Mouse (Mus musculus): ENCODE results near the gene Sesn3. TPM values are rescaled to one million over a fixed set of nuclear protein-coding genes. Genes with fewer than 3 reads are reported as not detected.

The Sesn3 gene
- polyA plus RNA-seq, 1 experiment from 2014 or later = 12.9 TPM

GRCm38 (mm10) chr9:14276481-14277287 is 1.8 kb downstream of the Sesn3 start:
- TF ChIP-seq CTCF (IDR thresholded peaks at IDR 0.05; ENCODE audit: low read depth) = no peak
- H3K9me3 ChIP-seq (replicated peaks; ENCODE audit: low read length) = no peaks in the 10 kb centered on the region
- peak overlapping the region; percentile 70 for H3K4me2 ChIP-seq (ENCODE audit: low read length)
- H3K27ac ChIP-seq = peak overlapping the region; percentile 98
- H3K9ac ChIP-seq (ENCODE audit: low read depth, low read length) = peak overlapping the region; percentile 87
- under 1% methylated on average over 43 of the region's 61 CpGs for WGBS
- H3K4me3 ChIP-seq (replicated peaks; ENCODE audit: low read depth, low read length) = peak overlapping the region; percentile 95
- no peaks in the 10 kb centered on the region for H3K27me3 ChIP-seq (ENCODE audit: insufficient read depth, low read length)
- DNase-seq (ENCODE audit: low spot score) (peak; percentile 56), ATAC-seq (replicated peaks; ENCODE audit: low FRiP score, low read depth) (peak; percentile 72)
- H3K4me1 ChIP-seq (replicated peaks; ENCODE audit: insufficient read depth, low read length) = no peaks in the 10 kb centered on the region
- H3K36me3 ChIP-seq (ENCODE audit: insufficient read depth, low read length) = no peaks in the 10 kb centered on the region

DNA sequence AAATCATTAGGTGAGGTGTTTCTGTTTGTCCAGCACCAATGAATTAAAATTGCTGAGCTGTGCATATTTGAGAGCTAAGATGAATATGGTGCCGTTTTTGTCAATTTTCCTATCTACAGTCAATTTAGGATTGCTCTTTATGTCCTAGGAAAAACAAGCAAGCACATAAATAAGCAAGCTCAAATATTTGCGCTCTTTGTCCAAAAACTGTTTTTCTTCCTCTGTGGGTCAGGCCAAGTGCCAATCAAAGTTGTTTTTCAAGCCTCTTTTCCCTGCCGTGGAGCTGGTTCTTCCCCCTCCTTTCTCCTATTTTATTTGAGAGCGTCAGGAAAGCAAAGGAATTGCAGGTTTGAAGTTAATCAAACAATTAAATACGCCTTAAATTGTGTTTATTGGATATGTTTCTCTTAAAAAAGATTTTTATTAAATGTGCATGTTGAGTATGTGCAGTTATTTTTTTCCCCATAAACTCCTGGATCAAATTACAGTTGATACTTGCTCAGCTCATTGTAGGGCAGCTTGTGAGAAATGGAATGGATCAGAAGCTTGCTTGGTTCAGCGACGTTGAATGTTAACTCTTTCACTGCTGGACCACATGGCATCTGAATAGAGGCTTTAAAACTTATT is 2.6 kb downstream of the Sesn3 start:
- Histone ChIP-seq H3K36me3 (ENCODE audit: insufficient read depth, low read length) (no peaks in the 10 kb centered on the region), H3K9ac (ENCODE audit: low read depth, low read length) (0 out of 2 replicates have a peak overlapping the region, but pooled peaks have one; percentile 87), H3K4me1 (replicated peaks; ENCODE audit: insufficient read depth, low read length) (no peaks in the 10 kb centered on the region), H3K4me2 (ENCODE audit: low read length) (peak overlapping the region; percentile 70), H3K4me3 (replicated peaks; ENCODE audit: low read depth, low read length) (peak overlapping the region; percentile 95), H3K9me3 (replicated peaks; ENCODE audit: low read length) (no peaks in the 10 kb centered on the region), H3K27ac (peak overlapping the region; percentile 98; the same call in 1 of the 2 replicates), H3K27me3 (ENCODE audit: insufficient read depth, low read length) (no peaks in the 10 kb centered on the region)
- DNase-seq (ENCODE audit: low spot score) (peak; percentile 81), ATAC-seq (replicated peaks; ENCODE audit: low FRiP score, low read depth) (no peak)
- under 1% methylated on average over 7 of the region's 7 CpGs for WGBS
- no peak for TF ChIP-seq CTCF (IDR thresholded peaks at IDR 0.05; ENCODE audit: low read depth)

GRCm38 (mm10) chr9:14280696-14281095 is 5.8 kb downstream of the Sesn3 start:
- no peak overlapping the region for H3K9ac ChIP-seq (ENCODE audit: low read depth, low read length)
- no peak for DNase-seq (ENCODE audit: low spot score)
- H3K4me1 ChIP-seq (replicated peaks; ENCODE audit: insufficient read depth, low read length) = 0 out of 2 replicates have a peak, but pooled peaks cover 3% of the 10 kb centered on the region
- H3K4me2 ChIP-seq (ENCODE audit: low read length) = no peak overlapping the region
- H3K27ac ChIP-seq = no peak overlapping the region
- no peak for TF ChIP-seq CTCF (IDR thresholded peaks at IDR 0.05; ENCODE audit: low read depth)
- no peaks in the 10 kb centered on the region for H3K36me3 ChIP-seq (ENCODE audit: insufficient read depth, low read length)
- no peak overlapping the region for H3K4me3 ChIP-seq (replicated peaks; ENCODE audit: low read depth, low read length)
- H3K9me3 ChIP-seq (replicated peaks; ENCODE audit: low read length) = no peaks in the 10 kb centered on the region
- WGBS = 42% methylated on average over 1 of the region's 1 CpGs
- H3K27me3 ChIP-seq (ENCODE audit: insufficient read depth, low read length) = no peaks in the 10 kb centered on the region
- ATAC-seq (replicated peaks; ENCODE audit: low FRiP score, low read depth) = no peak

GRCm38 (mm10) chr9:14285036-14285435 is 10.2 kb downstream of the Sesn3 start:
- ATAC-seq (replicated peaks; ENCODE audit: low FRiP score, low read depth) (no peak), DNase-seq (ENCODE audit: low spot score) (no peak)
- Histone ChIP-seq H3K27me3 (ENCODE audit: insufficient read depth, low read length) (no peaks in the 10 kb centered on the region), H3K9ac (ENCODE audit: low read depth, low read length) (no peak overlapping the region), H3K4me1 (replicated peaks; ENCODE audit: insufficient read depth, low read length) (0 out of 2 replicates have a peak, but pooled peaks cover 3% of the 10 kb centered on the region), H3K9me3 (replicated peaks; ENCODE audit: low read length) (no peaks in the 10 kb centered on the region), H3K4me2 (ENCODE audit: low read length) (no peak overlapping the region), H3K36me3 (ENCODE audit: insufficient read depth, low read length) (no peaks in the 10 kb centered on the region), H3K27ac (no peak overlapping the region), H3K4me3 (replicated peaks; ENCODE audit: low read depth, low read length) (no peak overlapping the region)
- TF ChIP-seq CTCF (IDR thresholded peaks at IDR 0.05; ENCODE audit: low read depth) = no peak
- 40% methylated on average over 3 of the region's 3 CpGs for WGBS

- DNase-seq (ENCODE audit: low spot score) (no peak), ATAC-seq (replicated peaks; ENCODE audit: low FRiP score, low read depth) (no peak)
- WGBS = 74% methylated on average over 1 of the region's 1 CpGs
- Histone ChIP-seq H3K9ac (ENCODE audit: low read depth, low read length) (no peak overlapping the region), H3K36me3 (ENCODE audit: insufficient read depth, low read length) (no peaks in the 10 kb centered on the region), H3K27me3 (ENCODE audit: insufficient read depth, low read length) (no peaks in the 10 kb centered on the region), H3K9me3 (replicated peaks; ENCODE audit: low read length) (no peaks in the 10 kb centered on the region), H3K4me1 (replicated peaks; ENCODE audit: insufficient read depth, low read length) (0 out of 2 replicates have a peak, but pooled peaks cover 3% of the 10 kb centered on the region), H3K27ac (no peak overlapping the region), H3K4me3 (replicated peaks; ENCODE audit: low read depth, low read length) (no peak overlapping the region), H3K4me2 (ENCODE audit: low read length) (no peak overlapping the region)
- TF ChIP-seq CTCF (IDR thresholded peaks at IDR 0.05; ENCODE audit: low read depth) = no peak
Observed at GRCm38 (mm10) chr9:14287234-14287633, 12.4 kb downstream of the Sesn3 start.

GRCm38 (mm10) chr9:14288500-14288899 is 13.6 kb downstream of the Sesn3 start:
- Histone ChIP-seq H3K9me3 (replicated peaks; ENCODE audit: low read length) (no peaks in the 10 kb centered on the region), H3K27ac (no peak overlapping the region), H3K4me2 (ENCODE audit: low read length) (no peak overlapping the region), H3K4me1 (replicated peaks; ENCODE audit: insufficient read depth, low read length) (0 out of 2 replicates have a peak, but pooled peaks cover 3% of the 10 kb centered on the region), H3K36me3 (ENCODE audit: insufficient read depth, low read length) (no peaks in the 10 kb centered on the region), H3K9ac (ENCODE audit: low read depth, low read length) (no peak overlapping the region), H3K27me3 (ENCODE audit: insufficient read depth, low read length) (no peaks in the 10 kb centered on the region), H3K4me3 (replicated peaks; ENCODE audit: low read depth, low read length) (no peak overlapping the region)
- ATAC-seq (replicated peaks; ENCODE audit: low FRiP score, low read depth) = no peak
- no peak for TF ChIP-seq CTCF (IDR thresholded peaks at IDR 0.05; ENCODE audit: low read depth)
- no peak for DNase-seq (ENCODE audit: low spot score)
